Mouse (Mus musculus) heart, embryonic 15.5 days (tissue): ENCODE measurements at regions not wholly inside any gene's neighbourhood (a gene's known extent, or its start where the extent isn't known, plus 50 kb on each side); places are given as distances from the start of the nearest gene placed in this dataset.

Source experiments
- ATAC-seq: fragments of 200-750 bp; cut with Nextera tagmentation; replicated peaks from 2 replicates; pipeline ENCODE4 v1.8.0; 2017; ENCODE audit warnings: low read depth, moderate TSS enrichment; ENCODE audit not compliant: insufficient number of reproducible peaks, insufficient read depth, low FRiP score
- H3K27ac ChIP-seq: fragments of 300-500 bp; sonication (generic); 2 replicates; pipeline ENCODE4 v1.5.1; 2015; ENCODE audit warnings: mild to moderate bottlenecking, inconsistent platforms
- H3K27me3 ChIP-seq: fragments of 300-500 bp; sonication (generic); 2 replicates; pipeline ENCODE4 v1.6.1; 2015; ENCODE audit warnings: inconsistent platforms
- H3K36me3 ChIP-seq: fragments of 300-500 bp; sonication (generic); 2 replicates; pipeline ENCODE4 v1.6.1; 2015; ENCODE audit warnings: mild to moderate bottlenecking, inconsistent platforms
- H3K4me1 ChIP-seq: fragments of 300-500 bp; sonication (generic); replicated peaks from 2 replicates; pipeline ENCODE4 v1.6.1; 2015; ENCODE audit warnings: inconsistent platforms
- H3K4me2 ChIP-seq: fragments of 300-500 bp; sonication (generic); 2 replicates; pipeline ENCODE4 v1.6.1; 2015; ENCODE audit warnings: inconsistent platforms, mild to moderate bottlenecking, moderate library complexity
- H3K4me3 ChIP-seq: fragments of 300-500 bp; sonication (generic); 2 replicates; pipeline ENCODE4 v1.5.1; 2015; ENCODE audit warnings: mild to moderate bottlenecking, inconsistent platforms
- H3K9ac ChIP-seq: fragments of 300-500 bp; sonication (generic); 2 replicates; pipeline ENCODE4 v1.6.1; 2015; ENCODE audit warnings: mild to moderate bottlenecking, inconsistent platforms
- H3K9me3 ChIP-seq: fragments of 300-500 bp; sonication (generic); replicated peaks from 2 replicates; pipeline ENCODE4 v1.6.1; 2016; ENCODE audit warnings: inconsistent platforms
- WGBS: fragments of 180-500 bp; shearing (Covaris S2); methylation state at CpG from one replicate; pipeline ENCODE4 v1.1.7; 2015; ENCODE audit warnings: mixed read lengths; 5-methylcytosine and 5-hydroxymethylcytosine counted together

DNA sequence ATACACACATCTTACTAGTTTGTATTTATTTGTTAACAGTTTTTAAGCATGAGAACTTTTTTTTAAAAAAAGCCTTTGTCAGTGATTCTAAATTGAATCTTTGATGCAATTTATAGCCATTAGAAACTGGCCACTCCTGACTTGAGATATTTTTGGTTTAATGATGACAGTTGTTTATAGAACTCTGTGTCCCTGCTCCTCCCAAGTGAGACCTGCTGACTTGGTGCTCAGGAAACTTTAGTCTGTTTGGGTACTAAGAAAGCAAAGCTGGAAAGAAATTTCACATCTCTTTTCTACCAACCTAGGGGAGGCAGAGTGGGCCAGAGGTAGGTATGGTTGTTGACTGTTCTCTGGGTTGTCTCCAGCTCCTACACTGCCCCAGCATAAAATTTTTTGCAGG, 214.0 kb upstream of the Nampt start:
- H3K36me3 ChIP-seq, result no peaks in the 10 kb centered on the region
- no peak overlapping the region for H3K4me2 ChIP-seq
- H3K9me3 ChIP-seq, result no peaks in the 10 kb centered on the region
- H3K4me3 ChIP-seq, result no peak overlapping the region
- H3K4me1 ChIP-seq, result no peaks in the 10 kb centered on the region
- no peak overlapping the region for H3K27ac ChIP-seq
- H3K9ac ChIP-seq, result no peak overlapping the region
- ATAC-seq, result no peak
- H3K27me3 ChIP-seq, result no peaks in the 10 kb centered on the region

DNA sequence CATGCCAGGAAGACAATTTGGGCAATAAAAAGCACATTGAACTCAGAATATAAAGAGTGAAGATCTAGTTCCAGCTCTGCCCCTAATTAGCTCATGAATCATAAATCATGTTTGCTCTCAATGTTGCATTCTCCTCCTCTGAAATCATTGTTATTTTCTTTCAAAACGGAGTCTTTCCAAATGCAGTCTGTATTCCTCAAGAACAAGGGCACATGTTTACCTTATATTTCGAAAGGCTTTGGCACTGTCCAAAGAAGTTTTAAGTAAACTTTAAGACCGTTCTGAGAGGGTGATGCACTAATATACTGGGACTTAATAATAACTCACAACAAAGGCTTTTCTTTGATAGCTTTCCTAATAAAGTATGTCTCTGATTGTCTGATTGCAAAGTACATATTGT, 204.3 kb upstream of the Nampt start:
- Histone ChIP-seq H3K4me3 (no peak overlapping the region), H3K27ac (no peak overlapping the region), H3K9me3 (no peaks in the 10 kb centered on the region), H3K9ac (no peak overlapping the region), H3K36me3 (no peaks in the 10 kb centered on the region), H3K27me3 (no peaks in the 10 kb centered on the region), H3K4me2 (no peak overlapping the region), H3K4me1 (no peaks in the 10 kb centered on the region)
- 63% methylated on average over 3 of the region's 3 CpGs for WGBS
- ATAC-seq, result no peak

DNA sequence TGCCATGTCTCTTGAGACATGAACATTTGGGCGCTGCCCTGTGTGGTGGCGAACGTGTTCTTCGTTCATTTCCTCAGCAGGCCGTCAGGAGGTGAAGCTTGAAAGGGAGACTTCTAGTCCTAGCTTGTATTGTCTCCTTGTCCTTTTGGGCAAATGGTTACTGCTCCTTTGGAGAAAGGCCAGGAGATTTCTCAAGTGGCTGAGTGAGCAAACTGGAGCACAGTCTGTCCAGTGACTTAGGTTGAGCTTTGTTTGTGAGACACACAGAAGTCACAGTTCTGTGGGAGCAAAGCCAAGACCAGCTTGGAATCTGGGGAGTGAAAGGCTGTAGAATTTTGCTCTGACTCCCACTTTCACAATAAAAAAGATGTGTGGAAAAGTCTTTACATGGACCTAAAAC, 203.3 kb upstream of the Nampt start:
- Histone ChIP-seq H3K4me1 (no peaks in the 10 kb centered on the region), H3K4me2 (no peak overlapping the region), H3K36me3 (no peaks in the 10 kb centered on the region), H3K9ac (no peak overlapping the region), H3K27ac (no peak overlapping the region), H3K9me3 (no peaks in the 10 kb centered on the region), H3K27me3 (no peaks in the 10 kb centered on the region), H3K4me3 (no peak overlapping the region)
- ATAC-seq, result no peak
- 94% methylated on average over 5 of the region's 5 CpGs for WGBS

DNA sequence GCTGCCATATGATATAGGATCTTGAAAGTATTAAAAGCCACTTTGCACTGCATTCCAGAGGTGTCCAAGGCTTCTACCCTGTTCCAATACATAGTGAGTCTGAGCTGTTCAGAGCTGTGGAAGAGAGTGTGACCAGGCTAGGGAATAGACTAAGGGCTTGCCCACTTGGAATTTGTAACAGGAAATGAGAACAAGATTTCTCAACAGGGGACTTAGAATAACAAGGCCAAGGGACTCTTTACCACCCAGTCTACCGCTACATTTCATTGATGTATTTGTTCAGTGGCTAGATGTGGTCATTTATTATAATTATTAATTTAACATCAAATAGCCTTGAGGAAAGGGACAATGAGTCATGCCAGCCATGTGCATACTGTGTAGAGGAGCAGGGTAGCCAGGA, 202.3 kb upstream of the Nampt start:
- no peak for ATAC-seq
- WGBS, result 68% methylated on average over 1 of the region's 1 CpGs
- Histone ChIP-seq H3K9me3 (no peaks in the 10 kb centered on the region), H3K27me3 (no peaks in the 10 kb centered on the region), H3K9ac (no peak overlapping the region), H3K4me1 (no peaks in the 10 kb centered on the region), H3K36me3 (no peaks in the 10 kb centered on the region), H3K4me2 (no peak overlapping the region), H3K4me3 (no peak overlapping the region), H3K27ac (no peak overlapping the region)

DNA sequence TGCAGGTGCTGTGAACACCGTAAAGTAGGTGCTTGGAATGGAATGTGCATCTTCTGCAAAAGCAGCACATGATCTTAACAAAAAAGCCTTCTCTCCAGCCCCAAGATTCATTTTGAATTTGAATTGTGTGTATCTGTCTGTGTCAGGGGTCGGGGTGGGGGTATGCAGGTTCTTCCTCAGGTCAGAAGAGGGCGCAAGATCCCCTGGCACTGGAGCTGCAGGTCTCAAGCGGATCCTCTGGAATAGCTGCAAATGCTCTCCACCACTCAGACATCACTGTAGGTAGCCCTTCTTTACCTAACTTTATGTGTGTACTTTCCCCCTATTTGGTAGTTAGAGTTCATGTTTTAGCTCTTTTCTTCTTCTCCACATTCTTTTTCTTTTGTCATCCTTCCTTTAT, 199.5 kb upstream of the Nampt start:
- Histone ChIP-seq H3K9ac (no peak overlapping the region), H3K36me3 (no peaks in the 10 kb centered on the region), H3K4me3 (no peak overlapping the region), H3K27ac (no peak overlapping the region), H3K9me3 (no peaks in the 10 kb centered on the region), H3K4me2 (no peak overlapping the region), H3K27me3 (no peaks in the 10 kb centered on the region), H3K4me1 (no peaks in the 10 kb centered on the region)
- no peak for ATAC-seq
- WGBS, result 56% methylated on average over 4 of the region's 4 CpGs

DNA sequence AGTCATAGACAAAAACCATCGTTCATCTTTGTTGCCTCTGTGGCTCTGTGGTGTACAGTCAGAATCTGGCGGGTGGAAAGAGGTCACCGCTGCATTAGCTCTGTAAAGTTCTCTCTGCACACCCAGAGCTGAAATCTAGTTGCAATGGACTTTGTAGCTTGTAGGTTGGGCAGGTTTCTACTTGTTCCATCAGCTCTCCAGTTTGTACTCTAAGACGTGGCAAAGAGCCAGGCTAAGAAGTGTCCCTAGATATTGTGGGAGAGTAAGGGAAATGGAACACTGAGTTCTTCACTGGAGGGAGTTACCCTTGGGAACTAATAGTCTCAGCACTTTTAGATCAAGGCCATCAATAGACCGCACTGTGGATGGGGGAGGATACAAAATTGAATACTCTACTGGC, 197.6 kb upstream of the Nampt start:
- WGBS, result 80% methylated on average over 5 of the region's 5 CpGs
- H3K27me3 ChIP-seq, result no peaks in the 10 kb centered on the region
- no peak for ATAC-seq
- no peak overlapping the region for H3K4me2 ChIP-seq
- no peak overlapping the region for H3K4me3 ChIP-seq
- no peak overlapping the region for H3K9ac ChIP-seq
- no peaks in the 10 kb centered on the region for H3K9me3 ChIP-seq
- H3K36me3 ChIP-seq, result no peaks in the 10 kb centered on the region
- no peaks in the 10 kb centered on the region for H3K4me1 ChIP-seq
- no peak overlapping the region for H3K27ac ChIP-seq

DNA sequence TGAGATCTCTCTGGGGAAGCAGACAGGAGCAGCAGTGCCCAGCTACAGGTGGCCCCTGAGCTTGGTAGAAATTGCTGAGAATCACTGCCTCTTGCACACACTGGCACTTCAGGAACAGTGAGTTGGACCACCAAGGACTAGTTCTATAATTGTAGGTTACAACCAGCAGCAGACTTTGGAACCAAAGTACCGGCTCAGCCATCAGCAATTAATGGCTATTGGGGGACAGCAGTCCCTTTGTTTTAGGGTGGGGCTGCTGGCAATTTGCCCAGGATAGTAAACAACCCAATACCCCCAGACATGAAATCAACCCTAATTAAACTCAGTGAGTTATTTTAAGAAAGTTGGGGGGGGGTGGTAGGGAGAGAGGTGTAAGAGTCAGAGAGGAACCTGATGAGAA, 190.8 kb upstream of the Nampt start:
- H3K27ac ChIP-seq, result no peak overlapping the region
- WGBS, result 67% methylated on average over 1 of the region's 1 CpGs
- H3K4me1 ChIP-seq, result no peaks in the 10 kb centered on the region
- H3K4me2 ChIP-seq, result no peak overlapping the region
- ATAC-seq, result no peak
- H3K9ac ChIP-seq, result no peak overlapping the region
- no peaks in the 10 kb centered on the region for H3K9me3 ChIP-seq
- H3K36me3 ChIP-seq, result no peaks in the 10 kb centered on the region
- no peak overlapping the region for H3K4me3 ChIP-seq
- no peaks in the 10 kb centered on the region for H3K27me3 ChIP-seq

DNA sequence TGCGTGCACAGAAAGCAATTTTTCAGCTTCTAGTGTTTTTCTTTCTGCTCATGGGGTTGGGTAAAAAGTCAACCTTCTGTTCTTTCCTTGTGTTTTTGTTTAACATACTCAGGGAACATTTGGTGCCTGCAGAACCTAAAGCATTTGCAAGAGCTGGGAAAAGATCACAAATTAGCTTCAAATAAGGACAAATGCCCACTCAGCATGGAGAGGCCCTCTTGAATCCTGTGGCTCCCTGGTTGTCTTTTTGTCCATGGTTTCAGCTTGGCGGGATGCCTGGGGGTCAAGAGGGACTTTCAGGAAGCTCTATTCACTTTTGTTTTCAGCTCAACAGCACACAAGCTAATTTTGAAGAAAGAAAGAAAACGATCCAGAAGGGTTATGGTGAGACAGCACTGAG, 186.4 kb upstream of the Nampt start:
- no peak for ATAC-seq
- Histone ChIP-seq H3K27me3 (0 out of 2 replicates have a peak, but pooled peaks cover 2% of the 10 kb centered on the region), H3K27ac (no peak overlapping the region), H3K9me3 (no peaks in the 10 kb centered on the region), H3K4me3 (no peak overlapping the region), H3K4me2 (no peak overlapping the region), H3K36me3 (no peaks in the 10 kb centered on the region), H3K9ac (no peak overlapping the region), H3K4me1 (no peaks in the 10 kb centered on the region)
- WGBS, result 61% methylated on average over 3 of the region's 3 CpGs

DNA sequence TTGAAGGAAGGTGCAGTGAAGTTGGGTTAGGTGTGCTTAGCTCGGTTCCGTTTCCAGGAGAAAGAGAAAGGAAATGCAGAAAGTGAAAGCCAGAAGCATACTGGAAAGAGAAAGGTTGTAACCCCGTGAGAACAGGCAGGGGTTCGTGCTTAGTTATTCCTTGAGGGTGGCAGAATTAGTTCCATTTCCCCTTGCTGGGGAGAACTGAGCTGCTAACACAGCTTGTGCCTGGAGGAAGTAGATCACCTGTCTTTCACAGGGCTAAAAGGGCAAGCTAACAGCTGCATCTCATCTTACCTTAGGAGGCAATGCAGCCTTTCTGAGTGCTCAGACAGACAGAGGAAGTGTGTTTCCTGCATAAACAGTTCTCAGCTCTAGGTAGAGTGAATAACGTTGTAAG, 184.3 kb upstream of the Nampt start:
- Histone ChIP-seq H3K4me2 (no peak overlapping the region), H3K4me1 (no peaks in the 10 kb centered on the region), H3K27ac (no peak overlapping the region), H3K36me3 (no peaks in the 10 kb centered on the region), H3K9me3 (no peaks in the 10 kb centered on the region), H3K4me3 (no peak overlapping the region), H3K9ac (no peak overlapping the region), H3K27me3 (0 out of 2 replicates have a peak, but pooled peaks cover 2% of the 10 kb centered on the region)
- ATAC-seq, result no peak
- WGBS, result 42% methylated on average over 5 of the region's 5 CpGs

DNA sequence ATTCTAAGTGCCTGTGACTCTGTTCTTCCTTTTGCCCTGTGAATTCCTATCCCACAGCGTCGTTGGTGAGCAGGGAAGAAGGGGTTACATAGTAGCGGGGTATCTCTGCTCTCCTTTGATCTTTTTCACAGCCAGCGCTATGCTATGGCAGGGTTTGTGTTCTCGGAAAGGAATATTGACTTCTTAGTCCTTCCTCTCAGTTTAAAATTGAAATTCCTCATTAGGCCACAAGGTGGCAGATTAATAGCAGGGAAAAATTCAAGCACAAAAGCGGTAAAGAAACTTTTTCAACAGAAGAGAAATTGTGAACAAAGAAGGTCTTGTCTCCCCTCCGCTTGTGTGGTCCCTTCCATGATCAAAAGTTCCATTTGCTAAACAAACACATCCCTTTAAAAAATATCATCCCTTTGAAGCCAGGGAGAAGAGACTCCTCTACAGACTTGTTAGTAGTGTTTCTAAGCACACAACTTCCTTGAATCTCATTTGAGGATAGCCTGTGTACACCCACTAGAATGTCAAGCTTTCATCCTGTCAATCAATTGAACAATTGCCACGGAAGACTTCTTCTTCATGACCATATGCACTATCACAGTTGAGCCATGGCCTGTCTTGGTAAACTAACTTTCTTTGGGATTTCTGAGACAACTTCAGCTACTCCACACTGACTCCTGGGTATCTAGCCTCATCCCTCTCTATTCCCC, 181.8 kb upstream of the Nampt start:
- ATAC-seq, result no peak

DNA sequence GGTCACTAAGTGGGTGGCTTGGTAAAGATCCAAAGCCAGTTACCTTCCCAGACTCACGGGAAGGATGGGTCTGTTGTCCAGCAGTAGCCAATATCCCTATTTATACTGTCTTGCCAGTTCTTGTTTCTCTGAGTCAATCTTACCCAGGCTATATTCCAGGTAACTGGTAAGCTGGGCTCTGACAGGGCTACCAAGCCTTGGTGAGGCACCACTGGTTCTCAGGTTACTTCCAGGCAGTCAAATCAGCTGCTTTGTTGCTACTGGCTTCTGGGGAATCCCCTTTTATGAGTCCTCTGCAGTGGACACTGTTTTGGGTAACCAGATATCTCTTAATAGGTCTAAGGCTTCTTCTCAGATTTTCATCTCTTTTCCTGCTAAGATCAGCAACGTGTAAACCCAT, 178.8 kb upstream of the Nampt start:
- no peak for ATAC-seq
- Histone ChIP-seq H3K4me2 (no peak overlapping the region), H3K4me1 (no peaks in the 10 kb centered on the region), H3K4me3 (no peak overlapping the region), H3K36me3 (no peaks in the 10 kb centered on the region), H3K27me3 (no peaks in the 10 kb centered on the region), H3K27ac (no peak overlapping the region), H3K9me3 (no peaks in the 10 kb centered on the region), H3K9ac (no peak overlapping the region)
- 62% methylated on average over 2 of the region's 2 CpGs for WGBS

More for the DNA sequence above, 181.8 kb upstream of the Nampt start:
- H3K9me3 ChIP-seq, result no peaks in the 10 kb centered on the region
- H3K9ac ChIP-seq, result no peak overlapping the region
- no peak overlapping the region for H3K27ac ChIP-seq
- H3K27me3 ChIP-seq, result 0 out of 2 replicates have a peak, but pooled peaks cover 2% of the 10 kb centered on the region
- no peak overlapping the region for H3K4me2 ChIP-seq
- no peak overlapping the region for H3K4me3 ChIP-seq
- WGBS, result 2% methylated on average over 8 of the region's 8 CpGs
- H3K36me3 ChIP-seq, result no peaks in the 10 kb centered on the region
- H3K4me1 ChIP-seq, result no peaks in the 10 kb centered on the region

DNA sequence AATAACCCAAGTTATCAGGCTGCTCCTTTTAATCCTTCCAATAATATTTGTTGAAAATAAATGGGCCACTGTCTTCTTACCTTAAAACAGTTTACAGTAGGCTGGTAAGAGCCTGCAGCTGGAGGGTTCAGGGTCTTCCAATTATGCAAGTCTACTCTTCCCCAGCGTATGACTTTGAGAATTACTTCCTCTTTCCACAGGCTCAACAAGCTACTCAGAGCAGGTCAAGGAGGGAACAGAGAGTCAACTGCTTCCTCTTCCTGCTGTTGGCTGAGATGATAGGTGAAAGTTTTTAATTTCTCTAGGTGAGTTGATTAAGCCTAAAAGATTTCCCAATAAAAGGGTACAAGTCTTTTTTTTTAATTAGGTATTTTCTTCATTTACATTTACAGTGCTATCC, 176.9 kb upstream of the Nampt start:
- no peak overlapping the region for H3K9ac ChIP-seq
- no peak overlapping the region for H3K27ac ChIP-seq
- H3K27me3 ChIP-seq, result no peaks in the 10 kb centered on the region
- no peaks in the 10 kb centered on the region for H3K9me3 ChIP-seq
- 81% methylated on average over 1 of the region's 1 CpGs for WGBS
- no peaks in the 10 kb centered on the region for H3K4me1 ChIP-seq
- no peak for ATAC-seq
- no peaks in the 10 kb centered on the region for H3K36me3 ChIP-seq
- no peak overlapping the region for H3K4me2 ChIP-seq
- H3K4me3 ChIP-seq, result no peak overlapping the region
